Mouse (Mus musculus) kidney, adult 2 months (tissue): ENCODE data around the gene Timp3. TPM values are rescaled to one million over a fixed set of nuclear protein-coding genes. Genes with fewer than 3 reads are reported as not detected.

Experiments used
- DNase-seq: peaks from one replicate; pipeline ENCODE4 v3.0.0; 2021
- H3K27ac ChIP-seq: fragments of 200-500 bp; 2 replicates; pipeline ENCODE4 v1.5.1; 2012; ENCODE audit warnings: low read depth, low read length, control low read depth, inconsistent platforms; ENCODE audit not compliant: insufficient read depth
- H3K27me3 ChIP-seq: fragments of 200-500 bp; replicated peaks from 2 replicates; pipeline ENCODE4 v1.6.1; 2012; ENCODE audit warnings: mild to moderate bottlenecking, moderate library complexity, low read length, inconsistent platforms; ENCODE audit not compliant: control insufficient read depth, insufficient read depth
- H3K36me3 ChIP-seq: fragments of 200-500 bp; 2 replicates; pipeline ENCODE4 v1.6.1; 2012; ENCODE audit warnings: mild to moderate bottlenecking, moderate library complexity, low read length, inconsistent platforms; ENCODE audit not compliant: control insufficient read depth, insufficient read depth
- H3K4me1 ChIP-seq: fragments of 200-500 bp; 2 replicates; pipeline ENCODE4 v1.6.1; 2011; ENCODE audit warnings: low read length; ENCODE audit not compliant: control insufficient read depth, insufficient read depth
- H3K4me3 ChIP-seq: fragments of 200-500 bp; 2 replicates; pipeline ENCODE4 v1.5.1; 2011; ENCODE audit warnings: mild to moderate bottlenecking, low read depth, low read length, control low read depth; ENCODE audit not compliant: insufficient read depth
- CTCF ChIP-seq: fragments of 200-500 bp; conservative IDR thresholded peaks from 2 replicates; pipeline ENCODE4 v1.5.1; 2011; ENCODE audit warnings: low read depth, mild to moderate bottlenecking, control low read depth, low read length, moderate library complexity, mixed read lengths; ENCODE audit not compliant: insufficient read depth, insufficient read length
- POLR2A ChIP-seq: fragments of 200-500 bp; IDR thresholded peaks from one replicate; pipeline ENCODE4 v1.6.1; 2011; ENCODE audit warnings: low read depth, low read length, control low read depth
- WGBS: fragments of 180-500 bp; shearing (Covaris S2); methylation state at CpG from one replicate; pipeline ENCODE4 v1.1.7; 2018; 5-methylcytosine and 5-hydroxymethylcytosine counted together
- polyA plus RNA-seq: library from polyadenylated mRNA; depleted of rRNA; stranded (reverse); fragments of >200 nt; gene quantifications from 2 replicates; pipeline ENCODE4 v1.2.3, GENCODE M21; 2012

The Timp3 gene
- polyA plus RNA-seq, 1 experiment = 609 TPM

DNA sequence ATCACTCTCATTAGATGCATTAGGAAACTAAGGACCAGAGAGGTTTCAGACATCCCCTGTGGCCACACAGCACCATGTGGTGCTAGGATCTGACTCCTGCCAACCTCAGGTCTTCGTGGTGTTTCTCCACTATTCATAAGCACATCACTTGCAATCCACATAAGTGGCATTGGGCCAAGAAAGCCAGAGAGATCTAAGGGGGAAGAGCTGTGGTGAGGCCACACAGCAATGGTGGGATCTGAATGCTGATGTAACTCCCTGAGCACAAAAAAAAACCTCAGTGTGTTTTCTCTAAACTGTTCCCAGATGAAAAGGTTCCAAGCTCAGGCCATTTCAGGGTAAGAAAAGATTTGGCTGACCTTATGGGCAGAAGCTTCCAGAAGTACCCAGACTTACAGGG, 36.3 kb downstream of the Timp3 start:
- Histone ChIP-seq H3K4me3 (no peak overlapping the region), H3K36me3 (peaks cover 8% of the 10 kb centered on the region), H3K27me3 (no peaks in the 10 kb centered on the region), H3K4me1 (peaks cover 73% of the 10 kb centered on the region), H3K27ac (peak overlapping the region; percentile 0)
- WGBS = 3% methylated on average over 1 of the region's 1 CpGs
- no peak for DNase-seq
- no peak for TF ChIP-seq CTCF
- no peak for TF ChIP-seq POLR2A

GRCm38 (mm10) chr10:86337239-86337638, 37.1 kb downstream of the Timp3 start:
- H3K4me3 ChIP-seq = no peak overlapping the region
- WGBS = 44% methylated on average over 3 of the region's 3 CpGs
- H3K27ac ChIP-seq = peak overlapping the region; percentile 12; the same call in 1 of the 2 replicates
- no peak for DNase-seq
- peaks cover 8% of the 10 kb centered on the region for H3K36me3 ChIP-seq
- H3K27me3 ChIP-seq = no peaks in the 10 kb centered on the region
- H3K4me1 ChIP-seq = peaks cover 77% of the 10 kb centered on the region
- TF ChIP-seq CTCF = no peak
- TF ChIP-seq POLR2A = no peak

DNA sequence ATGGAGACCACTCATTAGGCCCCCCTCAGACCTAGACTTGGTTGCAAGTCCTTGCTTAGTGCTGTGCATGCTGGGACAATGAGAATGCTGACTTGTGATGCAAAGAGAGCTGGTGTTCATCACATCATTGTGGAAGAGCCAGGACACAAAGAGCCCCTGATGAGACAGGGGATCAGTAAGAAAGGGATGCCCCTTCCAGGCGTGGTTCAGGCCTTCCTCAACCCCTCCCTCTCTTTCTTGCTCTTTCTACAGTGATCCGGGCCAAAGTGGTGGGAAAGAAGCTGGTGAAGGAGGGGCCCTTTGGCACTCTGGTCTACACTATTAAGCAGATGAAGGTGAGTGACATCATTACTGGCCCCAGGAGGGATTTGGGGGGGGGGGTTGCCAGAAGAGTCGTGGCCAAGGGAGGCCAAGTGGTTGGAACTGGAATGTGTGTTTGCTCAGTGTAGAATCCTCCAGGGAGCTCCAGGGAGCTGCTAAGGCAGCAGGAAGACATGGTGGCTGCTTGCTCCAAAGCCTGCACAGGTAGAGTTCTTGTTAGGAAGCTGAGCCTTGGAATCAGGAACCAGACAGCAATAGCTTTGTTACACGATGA, 38.0 kb downstream of the Timp3 start:
- H3K36me3 ChIP-seq = peaks cover 8% of the 10 kb centered on the region
- no peaks in the 10 kb centered on the region for H3K27me3 ChIP-seq
- no peak for DNase-seq
- H3K27ac ChIP-seq = peak overlapping the region; percentile 88
- no peak overlapping the region for H3K4me3 ChIP-seq
- 38% methylated on average over 4 of the region's 4 CpGs for WGBS
- TF ChIP-seq POLR2A (no peak), CTCF (no peak)
- H3K4me1 ChIP-seq = peaks cover 74% of the 10 kb centered on the region

GRCm38 (mm10) chr10:86339121-86339520, 38.9 kb downstream of the Timp3 start:
- H3K4me1 ChIP-seq = peaks cover 67% of the 10 kb centered on the region
- H3K4me3 ChIP-seq = no peak overlapping the region
- peaks cover 12% of the 10 kb centered on the region; the same call in 1 of the 2 replicates for H3K36me3 ChIP-seq
- TF ChIP-seq POLR2A (no peak), CTCF (no peak)
- WGBS = 47% methylated on average over 4 of the region's 4 CpGs
- H3K27ac ChIP-seq = peak overlapping the region; percentile 88
- H3K27me3 ChIP-seq = no peaks in the 10 kb centered on the region
- DNase-seq = no peak

GRCm38 (mm10) chr10:86339649-86340379, 39.6 kb downstream of the Timp3 start:
- Histone ChIP-seq H3K4me3 (no peak overlapping the region), H3K27me3 (no peaks in the 10 kb centered on the region), H3K27ac (peak overlapping the region; percentile 97), H3K4me1 (peaks cover 67% of the 10 kb centered on the region), H3K36me3 (peaks cover 18% of the 10 kb centered on the region)
- DNase-seq = peak; percentile 98
- TF ChIP-seq POLR2A (no peak), CTCF (no peak)
- WGBS = 0% methylated on average over 2 of the region's 2 CpGs

DNA sequence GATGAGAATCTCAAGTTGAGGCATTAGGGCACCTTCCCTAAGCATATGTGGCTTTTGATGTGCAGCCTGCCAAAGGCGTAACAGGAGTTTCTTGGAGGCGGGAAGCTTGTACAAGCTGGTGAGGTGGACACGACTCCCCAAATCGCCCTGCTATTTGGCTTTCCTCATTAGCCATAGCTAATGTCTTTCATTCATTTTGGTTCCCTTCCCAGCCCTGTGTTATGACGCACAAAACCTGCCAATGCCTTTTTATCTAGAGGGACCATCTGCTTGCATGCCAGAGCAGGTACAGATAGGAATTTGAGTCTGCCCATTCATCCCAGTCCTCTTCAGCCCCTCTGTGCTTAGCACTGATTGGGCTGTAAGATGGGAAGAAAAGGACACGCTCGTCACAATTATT, 40.2 kb downstream of the Timp3 start:
- no peaks in the 10 kb centered on the region for H3K27me3 ChIP-seq

DNA sequence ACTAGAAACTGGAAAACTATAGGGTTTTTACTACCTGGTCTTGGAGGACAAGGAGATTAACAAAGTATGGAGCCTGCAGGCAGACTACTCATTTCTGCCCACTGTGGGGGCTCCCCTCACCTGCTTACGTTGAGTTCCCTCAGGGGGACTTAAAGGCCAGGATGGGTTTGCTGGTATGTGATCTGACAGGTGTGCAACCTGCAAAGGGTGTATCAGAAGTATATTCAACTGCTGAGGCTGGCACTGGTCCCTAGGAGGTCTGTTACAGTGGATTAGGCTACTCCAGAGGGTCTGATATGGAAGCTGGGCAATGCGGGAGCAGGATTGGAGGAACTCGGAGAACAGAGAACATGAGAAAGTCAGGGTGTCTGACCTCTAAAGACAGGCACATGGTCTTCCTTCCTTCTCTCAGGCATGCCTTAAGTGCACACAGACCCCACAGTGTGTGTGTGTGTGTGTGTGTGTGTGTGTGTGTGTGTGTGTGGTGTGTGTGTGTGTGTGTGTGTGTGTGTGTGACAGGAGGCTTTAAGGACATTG, 40.9 kb downstream of the Timp3 start:
- Histone ChIP-seq H3K36me3 (peaks cover 22% of the 10 kb centered on the region), H3K4me3 (no peak overlapping the region), H3K27me3 (no peaks in the 10 kb centered on the region), H3K27ac (peak overlapping the region; percentile 80), H3K4me1 (peaks cover 60% of the 10 kb centered on the region)
- 35% methylated on average over 3 of the region's 3 CpGs for WGBS
- TF ChIP-seq CTCF (no peak), POLR2A (no peak)
- peak; percentile 38 for DNase-seq

More for the DNA sequence above, 40.2 kb downstream of the Timp3 start:
- H3K4me3 ChIP-seq = no peak overlapping the region
- TF ChIP-seq CTCF (no peak), POLR2A (no peak)
- peaks cover 65% of the 10 kb centered on the region for H3K4me1 ChIP-seq
- peak; percentile 28 for DNase-seq
- H3K27ac ChIP-seq = peak overlapping the region; percentile 97
- 53% methylated on average over 7 of the region's 7 CpGs for WGBS
- H3K36me3 ChIP-seq = peaks cover 19% of the 10 kb centered on the region
